Mouse (Mus musculus) hematopoietic multipotent progenitor cell, adult 10-12 weeks (in vitro differentiated cells): Measurements from ENCODE around the gene Sirt7. TPM values are rescaled to one million over a fixed set of nuclear protein-coding genes. Genes with fewer than 3 reads are reported as not detected.

ENCODE experiments used
- polyA plus RNA-seq: library from polyadenylated mRNA; stranded (reverse); fragments of >175 nt; gene quantifications from 2 replicates; pipeline ENCODE4 v1.2.3, GENCODE M21; 2012; ENCODE audit warnings: low replicate concordance

The Sirt7 gene
- polyA plus RNA-seq, result 225 and 508 TPM in 2 replicates

DNA sequence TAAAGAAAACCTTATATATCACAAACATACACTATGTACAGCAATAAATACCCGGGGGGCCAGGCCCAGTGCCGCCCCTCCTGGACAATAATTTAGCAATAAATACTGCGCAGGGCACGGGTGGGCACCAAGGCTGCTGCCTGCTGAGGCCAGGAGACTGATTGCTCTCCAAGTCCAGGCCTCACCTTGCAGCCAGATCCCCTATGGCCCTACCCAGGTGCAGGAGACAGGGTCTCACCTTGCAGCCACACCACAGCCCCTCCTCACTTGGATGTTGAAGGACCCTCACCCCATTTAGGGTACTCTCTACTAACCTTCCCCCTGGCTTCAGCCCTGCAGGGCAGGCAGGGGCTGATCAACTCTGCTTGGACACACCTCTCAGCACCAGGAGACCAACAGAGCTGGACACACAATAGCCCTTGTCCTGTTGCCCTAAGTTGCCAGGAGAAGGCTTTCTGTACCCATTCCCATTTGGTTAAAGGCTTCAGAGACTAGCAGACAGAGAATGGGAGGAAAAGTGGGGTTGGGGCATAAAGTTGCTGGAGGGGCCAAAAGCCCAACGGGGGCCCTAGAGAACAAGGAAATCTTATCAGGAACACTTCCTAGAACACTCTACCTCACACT, at the start of gene Sirt7:
Gene Sirt7, minus strand, starts transcription at position 89 of the 624 bp plus-strand sequence.

DNA sequence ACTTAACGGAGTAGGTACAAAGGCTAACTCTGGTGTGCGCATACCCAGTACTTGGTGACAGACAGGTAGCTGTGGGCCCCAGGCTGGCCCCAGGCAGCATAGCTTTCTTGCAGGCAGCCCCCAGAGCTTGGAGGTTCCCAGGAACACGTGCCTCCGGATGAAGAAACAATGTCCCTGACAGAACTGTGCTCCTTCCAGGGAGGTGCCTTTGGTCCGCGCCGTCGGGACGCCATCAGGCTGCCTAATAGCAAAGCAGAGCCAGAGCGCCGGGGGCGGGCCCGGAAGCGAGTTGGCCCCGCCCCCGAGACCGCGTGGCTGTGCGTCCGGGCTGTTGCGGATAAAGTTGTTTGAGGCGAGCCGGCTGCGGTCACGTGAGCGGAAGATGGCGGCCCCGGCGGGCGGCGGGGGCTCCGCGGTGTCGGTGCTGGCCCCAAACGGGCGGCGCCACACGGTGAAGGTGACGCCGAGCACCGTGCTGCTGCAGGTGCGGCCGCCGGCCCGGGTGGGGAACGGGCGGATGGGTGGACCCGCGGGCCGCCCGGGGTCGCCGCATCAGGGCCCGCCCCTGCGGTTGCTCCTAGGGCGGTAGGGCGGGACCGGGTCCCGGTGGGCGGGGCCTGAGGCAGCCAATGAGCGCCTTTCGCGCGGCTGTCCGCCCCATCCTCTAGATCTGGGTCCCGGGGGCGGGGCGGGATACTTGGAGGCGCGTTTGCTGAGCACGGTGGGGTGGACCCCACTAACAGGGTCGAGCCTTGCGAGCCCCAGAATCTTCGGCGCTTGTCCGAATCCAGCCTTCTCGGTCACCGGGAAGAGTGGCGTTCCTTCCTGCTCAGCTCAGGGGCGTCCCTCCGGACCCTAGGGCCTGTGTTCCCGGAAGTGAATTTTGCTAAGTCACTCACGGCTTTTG, 47.9 kb upstream of the Sirt7 start, which contains the start of gene Aspscr1:
Gene Aspscr1, plus strand, starts transcription at position 287 of the 907 bp plus-strand sequence.

DNA sequence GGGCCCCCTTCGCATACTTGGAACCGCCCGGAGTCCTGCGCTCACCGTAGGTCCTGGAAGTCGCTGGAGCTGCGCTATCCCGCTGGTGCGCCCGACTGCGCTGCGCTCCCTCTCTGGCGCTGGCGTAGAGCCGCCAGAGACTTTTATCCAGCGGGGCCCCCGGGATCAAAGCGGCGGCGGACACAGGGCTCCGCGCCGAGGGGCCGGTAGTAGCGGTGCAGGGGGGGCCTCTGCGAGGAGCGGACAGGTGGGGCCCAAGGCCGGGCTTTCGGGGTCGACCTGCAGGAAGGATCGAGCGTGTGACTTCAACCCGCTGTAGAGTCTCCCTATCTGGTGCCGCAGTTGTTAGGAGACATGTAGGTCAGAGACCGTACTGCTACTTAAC, 36.0 kb upstream of the Sirt7 start, which contains the start of gene Notum:
Gene Notum, minus strand, starts transcription at position 100 of the 385 bp plus-strand sequence.

DNA sequence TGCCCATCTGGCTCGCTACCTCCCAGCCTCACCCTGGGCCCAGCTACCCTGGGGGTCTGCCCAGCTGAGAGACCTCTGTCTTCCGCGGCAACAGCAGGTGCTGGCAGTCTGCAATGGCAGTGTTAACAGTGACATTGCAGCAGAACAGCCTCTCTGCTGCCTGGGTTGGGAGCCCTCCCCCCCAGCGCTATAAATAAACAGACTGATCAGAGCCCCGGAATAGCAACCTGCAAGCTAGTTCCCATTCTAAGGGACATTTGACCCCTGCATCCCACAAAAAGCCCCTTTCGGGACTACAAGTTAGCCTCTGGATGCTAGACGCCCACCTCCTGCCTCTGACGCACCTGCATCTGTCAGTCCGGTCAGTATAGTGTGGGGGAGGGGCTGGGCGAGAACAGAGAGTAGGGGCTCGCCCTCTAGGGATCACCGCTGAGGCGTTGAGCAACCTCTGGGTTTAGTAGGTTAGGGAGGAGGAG, 23.0 kb upstream of the Sirt7 start, which contains the start of gene Myadml2:
Gene Myadml2, minus strand, starts transcription at position 158 of the 476 bp plus-strand sequence.

DNA sequence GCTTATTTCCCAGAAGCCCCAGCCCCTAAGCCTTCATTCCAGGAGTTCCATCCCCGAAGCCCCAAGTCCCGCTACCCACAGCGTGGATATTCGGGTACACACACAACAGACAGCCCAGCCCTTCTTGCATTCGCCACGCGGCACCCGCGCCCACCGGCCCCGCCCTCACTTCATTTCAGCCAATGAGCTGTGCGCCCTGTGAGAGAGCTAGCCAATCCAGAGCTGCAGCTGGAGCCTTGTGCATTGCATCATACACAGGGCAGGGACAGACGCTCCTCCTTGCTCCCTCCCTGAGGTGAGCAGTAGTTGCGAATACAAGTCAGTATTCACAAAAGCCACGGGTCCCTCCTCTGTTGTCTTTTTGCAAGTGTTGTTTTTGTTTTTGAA, 18.6 kb upstream of the Sirt7 start, which contains the start of gene Pycr1:
Gene Pycr1, minus strand, starts transcription at position 169 of the 387 bp plus-strand sequence.

DNA sequence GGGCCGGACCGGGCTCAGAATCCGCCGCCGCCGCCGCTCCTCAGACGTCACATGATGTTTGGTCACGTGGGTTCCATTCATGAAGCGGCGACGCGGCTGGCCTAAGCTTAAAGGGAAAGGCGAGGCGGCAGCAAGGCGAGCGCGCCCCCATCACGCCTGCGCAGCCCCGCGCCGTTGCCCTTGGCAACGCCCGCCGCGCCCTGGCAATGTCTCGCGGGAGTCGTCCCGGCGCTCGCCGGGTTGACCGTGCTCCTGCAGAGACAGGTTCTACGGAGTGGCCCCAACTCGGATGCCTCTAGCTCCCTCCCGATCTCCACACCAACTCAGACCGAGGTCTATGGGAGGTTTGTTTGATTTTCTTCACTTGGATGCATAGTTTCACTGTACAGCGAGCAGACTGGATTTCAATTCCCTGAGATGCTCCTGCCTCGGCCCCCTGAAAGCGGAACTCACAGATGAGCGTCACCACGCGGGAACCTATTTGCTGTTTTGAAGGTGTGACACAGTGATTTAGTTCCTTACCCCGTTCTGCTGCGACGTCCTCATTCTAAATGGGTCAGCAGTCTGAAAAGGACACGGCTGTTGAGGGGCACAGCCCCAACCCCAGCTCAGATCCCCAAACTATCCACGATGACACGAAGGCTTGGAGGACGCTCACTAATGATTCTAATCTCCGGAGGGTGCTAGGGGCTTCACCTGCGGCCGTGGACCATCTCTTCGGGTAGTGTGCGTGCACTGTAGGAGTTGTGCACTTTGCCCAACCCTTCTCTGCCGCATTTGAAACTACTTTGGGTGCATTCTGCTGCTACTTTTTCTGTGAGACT, 8.7 kb upstream of the Sirt7 start, which contains the start of gene Mafg:
Gene Mafg, minus strand, starts transcription at position 81 of the 824 bp plus-strand sequence.

DNA sequence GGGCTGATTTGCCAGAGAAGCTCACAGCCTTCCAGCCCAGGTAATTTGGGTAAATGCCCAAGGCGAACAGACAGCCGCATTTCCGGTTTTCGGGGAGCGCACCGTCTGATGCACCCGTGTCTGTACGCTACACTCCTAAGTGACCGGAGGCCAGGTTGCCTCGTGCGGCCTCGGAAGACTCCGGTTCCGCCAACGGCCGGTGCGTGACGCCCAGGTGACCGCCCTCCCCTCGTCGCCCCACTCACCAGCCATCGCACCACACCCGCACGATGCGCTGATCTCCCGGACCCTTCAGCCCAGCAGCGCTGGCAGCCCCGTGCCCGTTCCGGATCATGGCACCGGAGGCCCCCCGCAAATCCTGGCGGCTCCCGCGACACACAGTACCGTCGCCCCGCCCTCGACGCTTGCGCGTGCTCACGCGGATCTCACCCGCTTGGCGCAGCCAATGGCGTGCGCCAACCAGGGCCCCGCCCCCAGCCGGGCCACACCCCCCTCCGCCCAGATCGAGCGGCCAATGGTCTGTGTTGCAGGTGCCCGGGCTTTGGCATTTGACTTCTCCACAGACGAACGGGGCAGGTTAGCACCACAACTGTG, 7.4 kb downstream of the Sirt7 start, which contains the start of gene Pcyt2:
Gene Pcyt2, minus strand, starts transcription at position 418 of the 594 bp plus-strand sequence.

DNA sequence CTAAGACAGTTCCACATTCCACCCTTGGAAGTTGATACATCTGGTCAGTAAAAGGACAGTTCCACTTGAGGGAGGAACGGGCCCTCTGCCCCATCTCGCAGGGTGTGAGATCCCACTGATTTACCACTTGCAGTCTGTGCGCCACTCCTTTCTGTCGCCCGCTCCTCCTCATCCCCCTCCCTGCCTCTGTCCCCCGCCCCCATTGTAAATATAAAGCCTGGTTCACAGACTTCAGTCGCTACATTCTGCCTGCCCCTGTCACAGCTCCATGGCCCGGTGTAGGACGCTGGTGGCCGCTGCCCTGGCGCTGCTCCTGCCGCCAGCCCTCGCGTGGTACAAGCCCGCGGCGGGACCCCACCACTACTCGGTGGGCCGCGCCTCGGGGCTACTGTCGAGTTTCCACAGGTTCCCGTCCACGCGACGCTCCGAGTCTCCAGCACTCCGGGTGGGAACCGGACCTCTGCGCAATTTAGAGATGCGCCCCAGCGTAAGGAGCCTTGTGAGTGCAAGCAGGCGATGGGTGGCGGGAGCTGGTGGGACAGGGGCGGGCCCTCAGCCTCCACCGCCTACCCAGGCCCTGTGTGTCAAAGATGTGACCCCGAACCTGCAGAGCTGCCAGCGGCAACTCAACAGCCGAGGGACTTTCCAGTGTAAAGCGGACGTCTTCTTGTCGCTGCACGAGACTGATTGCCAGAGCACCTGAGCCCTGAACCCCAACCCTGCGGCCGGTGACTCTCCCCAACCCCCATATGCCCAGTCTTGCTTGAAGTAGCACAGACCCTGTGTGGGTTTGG, 16.6 kb downstream of the Sirt7 start, which contains the start of gene Npb:
Gene Npb, plus strand, starts transcription at position 237 of the 794 bp plus-strand sequence.

DNA sequence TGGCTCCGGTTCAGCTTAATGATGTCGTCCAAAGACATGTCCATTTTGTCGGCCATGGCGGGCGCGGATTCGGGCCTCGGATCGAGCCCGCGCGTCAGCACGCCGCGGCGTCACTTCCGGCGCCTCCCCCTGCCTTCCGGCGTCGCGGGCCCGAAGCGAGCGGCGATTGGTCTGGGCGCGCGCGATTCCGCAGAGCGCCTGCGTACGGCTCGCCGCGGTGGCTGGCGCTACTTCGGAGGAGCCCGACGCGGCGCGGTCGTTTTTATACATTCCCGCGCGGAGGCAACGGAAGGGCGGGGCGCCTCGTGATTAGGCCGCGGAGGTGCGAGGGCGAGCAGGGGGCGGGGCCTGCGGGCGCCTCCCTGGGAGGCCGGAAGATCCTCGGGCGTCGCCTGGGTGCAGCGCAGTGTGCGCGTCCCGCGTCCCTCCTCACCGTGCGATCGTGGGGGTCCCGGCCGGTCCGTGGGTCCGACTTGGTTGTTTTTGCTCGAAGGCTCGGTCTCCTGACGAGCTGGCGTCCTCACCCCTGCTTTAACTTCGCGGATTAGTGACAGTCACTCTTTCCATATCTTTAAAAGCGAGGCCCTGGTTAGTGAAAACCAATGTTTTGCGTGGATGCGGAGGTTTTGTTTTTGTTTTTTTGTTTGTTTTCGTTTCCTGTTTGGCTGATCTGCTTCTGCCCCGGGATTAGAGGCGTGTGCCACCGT, 26.6 kb downstream of the Sirt7 start, which contains the start of the genes Alyref and Anapc11:
Gene Alyref, minus strand, starts transcription at position 83 of the 707 bp plus-strand sequence.
Gene Anapc11, plus strand, starts transcription at position 139 of the 707 bp plus-strand sequence.

DNA sequence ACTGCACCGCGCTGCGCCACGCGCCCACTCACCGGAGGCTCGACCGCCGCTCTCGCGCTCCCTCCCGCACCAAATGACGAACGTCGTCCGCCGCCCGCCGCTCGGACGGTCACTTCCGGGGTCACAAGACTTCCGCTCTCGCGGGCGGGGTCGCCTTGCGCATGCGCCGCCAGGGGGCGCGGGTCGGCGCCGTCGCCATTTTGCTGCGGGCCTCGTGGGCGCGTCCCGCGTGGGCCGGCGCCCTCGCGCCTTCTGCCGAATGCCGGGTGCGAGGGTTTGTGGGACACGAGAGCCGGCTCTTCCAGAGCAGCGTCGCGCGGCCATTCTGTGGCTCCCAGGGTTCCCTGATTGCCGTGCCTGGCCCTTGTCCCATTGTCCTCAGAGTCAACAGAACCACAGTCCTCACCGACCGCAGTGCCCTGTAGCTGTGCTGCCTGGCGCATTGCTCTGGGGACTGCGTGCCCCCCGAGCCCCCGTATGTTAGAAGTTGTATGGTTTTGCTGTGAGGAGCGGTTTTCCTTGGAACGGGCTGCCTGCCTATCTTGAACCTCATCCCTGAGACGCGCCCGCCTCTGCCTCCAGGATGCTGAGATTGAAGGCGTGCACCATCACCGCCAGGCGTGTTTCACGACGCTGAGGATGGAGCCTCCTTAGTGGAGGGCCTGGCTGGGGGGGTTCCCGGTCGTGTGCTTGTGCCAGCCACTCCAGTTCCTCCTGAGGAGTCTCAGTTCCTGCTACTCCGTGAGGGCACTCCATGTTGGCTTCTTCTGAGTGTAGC, 43.4 kb downstream of the Sirt7 start, which contains the start of gene Arhgdia:
Gene Arhgdia, minus strand, starts transcription at position 135 of the 778 bp plus-strand sequence.

DNA sequence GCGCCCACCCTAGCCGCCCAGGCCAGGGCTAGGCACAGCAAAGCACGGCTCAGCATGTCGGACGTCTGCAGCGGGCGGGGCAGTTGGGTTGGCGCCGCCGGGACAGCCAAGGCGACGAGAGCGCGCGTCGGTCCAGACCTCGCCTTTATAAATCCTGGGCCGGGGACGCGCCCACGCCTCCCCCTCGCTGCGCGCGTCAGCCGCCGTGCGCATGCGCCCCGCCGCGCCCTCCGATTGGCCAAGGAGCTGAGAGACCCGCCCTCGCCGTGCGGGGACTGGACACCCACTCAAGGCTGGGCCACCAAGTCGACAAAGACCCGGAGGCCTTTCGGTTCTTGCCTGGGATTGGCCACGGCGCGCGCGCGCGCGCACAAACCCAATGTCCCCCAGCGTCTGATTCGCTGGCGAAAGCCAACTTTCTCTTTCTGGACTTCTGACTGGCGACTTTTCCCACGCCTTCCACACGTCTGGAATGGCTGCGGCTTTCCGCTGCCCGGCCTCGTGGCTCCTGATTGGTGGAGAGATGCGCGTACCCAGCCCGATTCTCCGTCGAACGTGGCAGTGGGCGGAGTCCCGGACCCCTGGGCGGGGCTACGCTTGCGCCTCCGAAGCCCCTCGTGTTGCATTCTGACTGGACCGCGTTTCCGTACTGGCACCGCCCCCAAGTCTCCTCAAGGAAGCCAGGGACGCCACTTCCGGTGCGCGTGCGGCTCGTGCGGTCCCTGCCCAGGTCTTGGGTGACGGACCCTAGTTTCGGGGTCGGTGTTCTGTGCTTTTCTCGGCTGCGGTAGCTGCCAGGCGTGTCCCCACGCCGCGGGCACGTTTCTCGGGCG, 52.1 kb downstream of the Sirt7 start, which contains the start of gene P4hb:
Gene P4hb, minus strand, starts transcription at position 502 of the 833 bp plus-strand sequence.

Other genes with a start within 250 kb of the Sirt7 start
- 21.3 and 34.2 TPM in 2 replicates for gene Faap100, start 246.5 kb downstream of the Sirt7 start, polyA plus RNA-seq
- 61.4 and 65.9 TPM in 2 replicates for gene Nploc4, start 187.5 kb downstream of the Sirt7 start, polyA plus RNA-seq
- gene Tspan10, start 182.6 kb downstream of the Sirt7 start, polyA plus RNA-seq, result 0.07 TPM in 1 of 2 replicates, not detected in the other
- gene Pde6g, start 171.7 kb downstream of the Sirt7 start, polyA plus RNA-seq, result 0.13 and 0.58 TPM in 2 replicates
- 10.5 and 12.8 TPM in 2 replicates for gene Oxld1, start 167.2 kb downstream of the Sirt7 start, polyA plus RNA-seq
- gene Ccdc137, start 167.1 kb downstream of the Sirt7 start, polyA plus RNA-seq, result 20.5 and 30.8 TPM in 2 replicates
- gene Arl16, start 157.6 kb downstream of the Sirt7 start, polyA plus RNA-seq, result 27.3 and 31.8 TPM in 2 replicates
- gene Mrpl12, start 140.6 kb downstream of the Sirt7 start, polyA plus RNA-seq, result 130 and 185 TPM in 2 replicates
- gene Slc25a10, start 133.4 kb downstream of the Sirt7 start, polyA plus RNA-seq, result 27.5 and 43.7 TPM in 2 replicates
- not detected in 2 replicates for gene Gcgr, start 94.5 kb downstream of the Sirt7 start, polyA plus RNA-seq
- 130 and 145 TPM in 2 replicates for gene Mcrip1, start 75.5 kb downstream of the Sirt7 start, polyA plus RNA-seq
- not detected in 2 replicates for gene Ppp1r27, start 74.1 kb downstream of the Sirt7 start, polyA plus RNA-seq
- 322 and 696 TPM in 2 replicates for gene P4hb, start 52.0 kb downstream of the Sirt7 start, polyA plus RNA-seq
- 989 and 1,139 TPM in 2 replicates for gene Arhgdia, start 43.6 kb downstream of the Sirt7 start, polyA plus RNA-seq
- gene Alyref, start 26.9 kb downstream of the Sirt7 start, polyA plus RNA-seq, result 123 and 133 TPM in 2 replicates
- gene Anapc11, start 26.8 kb downstream of the Sirt7 start, polyA plus RNA-seq, result 30.2 and 93.3 TPM in 2 replicates
- 3.7 and 6.2 TPM in 2 replicates for gene Npb, start 16.8 kb downstream of the Sirt7 start, polyA plus RNA-seq
- 62.9 and 99.6 TPM in 2 replicates for gene Pcyt2, start 7.3 kb downstream of the Sirt7 start, polyA plus RNA-seq
- gene Mafg, start 8.4 kb upstream of the Sirt7 start, polyA plus RNA-seq, result 42.4 and 46.3 TPM in 2 replicates
- 1.2 and 1.3 TPM in 2 replicates for gene Pycr1, start 18.5 kb upstream of the Sirt7 start, polyA plus RNA-seq
- gene Myadml2, start 22.9 kb upstream of the Sirt7 start, polyA plus RNA-seq, result 0.42 and 1.4 TPM in 2 replicates
- gene Notum, start 35.9 kb upstream of the Sirt7 start, polyA plus RNA-seq, result not detected in 2 replicates
- 214 and 360 TPM in 2 replicates for gene Aspscr1, start 47.7 kb upstream of the Sirt7 start, polyA plus RNA-seq
- gene Cenpx, start 88.5 kb upstream of the Sirt7 start, polyA plus RNA-seq, result 30.9 and 103 TPM in 2 replicates
- 32.9 and 53.7 TPM in 2 replicates for gene Lrrc45, start 88.7 kb upstream of the Sirt7 start, polyA plus RNA-seq
- gene Rac3, start 96.2 kb upstream of the Sirt7 start, polyA plus RNA-seq, result 5.3 and 8.2 TPM in 2 replicates
- 20.4 and 47.0 TPM in 2 replicates for gene Dcxr, start 102.0 kb upstream of the Sirt7 start, polyA plus RNA-seq
- 7.5 and 8.2 TPM in 2 replicates for gene Cbr2, start 106.9 kb upstream of the Sirt7 start, polyA plus RNA-seq
- gene Hmga1b, start 137.6 kb upstream of the Sirt7 start, polyA plus RNA-seq, result 196 and 300 TPM in 2 replicates
- 32.8 and 46.1 TPM in 2 replicates for gene Rfng, start 159.0 kb upstream of the Sirt7 start, polyA plus RNA-seq
- 27.5 and 29.8 TPM in 2 replicates for gene Gps1, start 159.0 kb upstream of the Sirt7 start, polyA plus RNA-seq
- gene Dus1l, start 171.2 kb upstream of the Sirt7 start, polyA plus RNA-seq, result 78.0 and 102 TPM in 2 replicates
- 64.1 and 156 TPM in 2 replicates for gene Fasn, start 199.3 kb upstream of the Sirt7 start, polyA plus RNA-seq